Mouse (Mus musculus) ovary, postnatal 36 days (tissue): ENCODE data around the gene Tra2a.
A peak's percentile ranks its signal among the peaks of the same experiment; 100 is the strongest.

Experiments
- DNase-seq: peaks from one replicate; pipeline ENCODE4 v3.0.0; 2022; ENCODE audit warnings: low spot score, mixed read lengths

Gene Tra2a

GRCm38 (mm10) chr6:49233356-49233755, 30.5 kb downstream of the Tra2a start:
- no peak for DNase-seq

- no peak for DNase-seq
Measured at GRCm38 (mm10) chr6:49228126-49228679, 35.6 kb downstream of the Tra2a start.

- peak; percentile 30 for DNase-seq
Measured at GRCm38 (mm10) chr6:49227184-49227735, 36.6 kb downstream of the Tra2a start.

GRCm38 (mm10) chr6:49225728-49226123, 38.1 kb downstream of the Tra2a start:
- DNase-seq: no peak

DNA sequence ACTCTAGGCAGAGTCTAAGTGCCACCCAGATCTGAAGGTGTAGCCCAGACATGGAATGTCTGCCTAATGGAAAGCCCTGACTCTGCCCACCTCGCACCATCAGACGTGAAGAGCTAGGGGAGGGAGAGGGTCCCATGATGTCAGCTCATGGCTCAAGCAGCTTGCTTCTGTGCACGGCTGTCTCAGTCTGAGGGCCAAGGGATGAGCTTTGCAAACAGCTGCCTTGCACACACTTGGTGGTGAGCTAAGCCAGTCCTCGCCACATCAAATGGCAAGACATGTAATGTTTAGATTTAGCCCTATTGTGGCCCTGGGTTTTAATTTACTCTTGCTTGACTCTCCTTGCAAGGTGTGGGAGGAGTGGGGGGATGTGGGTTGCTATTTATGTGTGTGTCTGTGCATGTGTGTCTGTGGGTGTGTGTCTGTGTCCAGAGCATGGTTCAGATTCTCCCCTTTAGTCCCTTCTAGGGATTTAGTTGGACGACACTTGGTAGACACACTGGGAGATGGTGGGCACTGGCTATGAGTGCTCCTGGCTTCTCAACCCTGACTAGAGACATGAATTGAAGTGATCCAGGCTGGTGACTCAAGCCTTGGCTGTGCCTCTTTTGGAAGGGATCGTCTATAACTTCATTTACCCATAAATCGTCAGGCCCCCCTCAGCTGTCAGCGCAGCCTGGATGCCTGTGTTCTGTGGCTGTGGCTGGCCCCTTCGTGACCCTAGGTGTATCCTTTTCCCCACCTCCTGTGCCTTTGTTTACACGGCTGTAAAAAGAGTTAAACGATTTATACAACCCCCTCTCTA, 38.7 kb downstream of the Tra2a start:
- DNase-seq: no peak

DNA sequence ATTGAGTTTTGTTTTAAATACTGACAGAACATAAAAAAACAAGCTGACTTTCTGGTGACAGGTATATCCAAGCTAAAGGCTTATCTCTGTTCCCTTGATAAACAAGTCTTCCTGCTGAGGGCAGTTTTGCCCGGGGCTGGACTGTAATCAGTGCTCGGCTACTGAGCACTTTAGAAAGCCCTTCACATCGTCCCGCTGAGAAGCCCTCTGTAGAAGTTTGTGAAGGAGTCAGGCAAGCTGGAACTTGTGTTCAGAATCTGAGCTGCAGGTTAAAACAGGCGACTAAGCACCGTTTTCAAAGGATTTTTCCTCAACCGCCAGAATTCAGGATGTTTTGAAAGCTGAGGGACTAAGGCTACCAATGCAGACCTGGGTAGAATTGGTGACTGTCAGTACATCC, 41.9 kb downstream of the Tra2a start:
- no peak for DNase-seq

GRCm38 (mm10) chr6:49219920-49220604, 43.8 kb downstream of the Tra2a start:
- no peak for DNase-seq

- no peak for DNase-seq
Measured at GRCm38 (mm10) chr6:49219001-49219560, 44.8 kb downstream of the Tra2a start.

DNA sequence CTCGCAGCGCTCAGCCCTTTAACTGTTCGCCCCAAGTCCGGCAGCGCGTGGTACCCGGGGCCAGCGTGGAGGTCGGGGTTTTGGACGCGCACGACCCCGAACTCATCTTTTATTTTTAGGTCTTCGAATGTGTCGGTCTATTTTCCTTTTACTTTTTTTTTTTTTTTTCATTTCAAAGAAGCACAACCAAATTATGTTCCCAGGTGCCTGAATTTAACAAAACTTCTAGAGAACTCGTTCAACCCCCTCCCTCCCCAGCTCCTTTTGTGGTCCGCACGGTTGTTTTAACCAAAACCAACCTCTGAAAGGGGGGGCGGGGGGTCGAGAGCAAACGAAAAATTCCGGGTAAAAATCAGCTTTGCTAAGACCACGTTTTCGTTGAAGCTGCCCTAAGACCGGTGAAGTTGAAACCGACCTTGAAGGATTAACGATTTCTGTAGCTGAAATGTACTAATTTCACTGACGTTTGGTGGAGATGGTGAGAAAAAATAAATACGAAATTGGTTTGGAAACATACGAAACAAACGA, 45.5 kb downstream of the Tra2a start:
- DNase-seq: no peak

DNA sequence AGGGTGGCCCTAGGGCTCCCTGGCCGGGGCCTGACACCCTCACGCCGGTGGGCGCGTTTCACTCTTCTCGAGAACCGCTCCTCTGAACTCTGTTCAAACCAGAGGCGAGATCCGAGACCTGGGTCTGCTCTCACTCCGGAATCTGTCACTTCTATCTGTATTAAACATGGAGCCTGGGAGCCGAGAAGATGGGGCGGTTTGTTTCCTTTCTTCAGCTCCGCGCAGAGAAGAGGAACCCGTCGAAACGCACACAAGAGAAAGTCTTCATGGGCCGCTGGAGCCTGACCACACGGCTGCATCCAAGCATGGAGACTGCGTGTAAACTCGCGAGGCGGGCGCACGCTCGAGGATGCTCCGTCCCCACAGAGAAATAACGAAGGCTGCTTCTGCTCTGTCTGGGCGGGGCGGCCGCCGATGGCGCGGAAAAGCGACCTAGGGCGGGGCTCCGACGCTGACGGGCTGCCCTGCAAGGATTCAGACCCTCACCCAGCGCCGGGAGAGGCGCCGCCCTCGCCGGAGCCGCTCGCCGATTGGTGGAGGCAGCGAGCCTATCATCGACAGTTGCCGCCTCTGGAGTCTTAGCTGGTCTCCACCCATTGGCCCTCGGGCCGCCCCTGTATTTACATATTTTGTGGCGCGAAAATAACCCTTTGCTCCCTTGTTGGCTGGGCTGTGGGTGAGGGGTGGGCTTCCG, 46.1 kb downstream of the Tra2a start:
- DNase-seq: peak; percentile 56

DNA sequence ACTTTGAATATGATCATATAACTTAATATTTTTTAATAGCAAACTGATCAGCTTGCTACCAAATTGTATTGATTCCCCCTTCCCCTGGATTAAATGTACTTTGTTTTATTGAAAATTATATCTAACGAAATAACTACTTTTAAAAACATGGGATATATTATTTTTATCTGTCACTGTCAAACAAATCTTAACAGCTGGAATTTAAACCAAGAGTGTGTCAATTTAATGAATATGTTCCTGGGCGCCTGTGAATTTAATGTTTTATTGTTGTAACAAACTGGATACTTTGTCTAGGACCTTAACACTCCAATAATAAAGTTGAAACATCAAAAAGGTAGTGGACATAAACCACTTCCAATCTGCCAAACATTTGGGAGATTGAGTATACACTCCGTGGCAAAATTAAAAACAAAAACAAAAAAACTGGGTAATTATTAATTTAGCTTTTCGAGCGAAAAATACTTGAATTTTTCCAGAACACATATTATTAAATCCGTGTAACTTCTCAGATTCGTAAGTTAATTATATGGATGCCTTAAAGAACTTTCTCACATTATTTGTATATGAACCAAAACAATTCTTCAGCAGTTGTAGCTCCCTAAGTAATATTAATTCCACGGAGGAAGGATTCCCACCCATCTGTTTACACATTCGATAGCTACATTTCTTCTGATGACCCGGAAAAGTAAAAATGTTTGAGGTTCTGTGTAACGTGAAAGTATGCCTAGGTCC, 46.9 kb downstream of the Tra2a start:
- no peak for DNase-seq

- DNase-seq: peak; percentile 16
Measured at GRCm38 (mm10) chr6:49215748-49216585, 47.9 kb downstream of the Tra2a start.

GRCm38 (mm10) chr6:49214928-49215747, 48.7 kb downstream of the Tra2a start, which contains the start of gene Igf2bp3:
TSS of gene Igf2bp3 (minus strand) at chr6:49214957.
- peak; percentile 37 for DNase-seq

- DNase-seq: peak; percentile 25
Measured at GRCm38 (mm10) chr6:49214086-49214927, 49.5 kb downstream of the Tra2a start.

DNA sequence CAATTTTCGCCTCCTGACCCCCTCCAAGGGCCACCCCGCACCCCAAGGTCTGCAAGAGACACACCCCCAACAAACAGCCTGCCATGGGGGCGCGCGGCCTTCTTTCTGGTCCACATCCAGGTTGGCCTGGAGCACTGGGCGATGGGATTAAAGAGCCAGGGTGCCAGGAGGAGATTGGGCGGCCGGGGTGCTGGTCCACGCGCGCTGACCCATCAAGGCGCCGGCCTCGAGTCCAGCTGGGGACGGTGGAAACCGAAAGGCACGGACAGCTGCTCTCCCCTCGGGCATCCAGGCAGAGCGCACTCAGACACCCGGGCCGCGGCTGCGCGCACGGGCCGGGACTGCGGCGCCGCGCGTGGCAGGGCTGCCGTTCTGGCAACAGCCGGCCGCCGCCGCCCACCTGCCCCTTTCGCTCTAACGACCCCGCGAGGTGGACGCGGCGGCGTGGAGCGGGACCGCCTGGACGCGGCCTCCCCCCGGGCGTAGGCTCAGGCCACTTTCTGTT, 50.2 kb downstream of the Tra2a start:
- DNase-seq: peak; percentile 14

- DNase-seq: no peak
Measured at GRCm38 (mm10) chr6:49212931-49213580, 50.8 kb downstream of the Tra2a start.

DNA sequence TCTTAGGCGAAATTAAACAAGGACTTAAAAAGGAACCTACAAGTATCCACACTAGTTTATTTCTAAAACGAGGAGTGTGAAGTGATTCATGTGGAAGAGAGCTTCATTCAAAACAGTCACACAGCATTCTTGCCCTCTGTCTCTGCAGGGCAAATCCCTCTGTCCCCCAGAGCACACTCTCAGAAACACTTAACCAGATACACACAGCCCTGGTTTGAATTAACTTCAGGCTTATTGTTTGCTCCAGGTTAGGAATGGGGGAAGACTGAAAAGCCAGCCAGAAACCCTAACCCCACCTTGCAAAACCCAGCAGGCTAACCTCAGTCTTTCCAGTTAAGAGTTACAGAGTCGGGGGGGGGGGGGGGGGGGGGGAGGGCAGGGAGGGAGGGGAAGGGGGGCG, 51.7 kb downstream of the Tra2a start:
- no peak for DNase-seq
